Mouse (Mus musculus) liver, embryonic 14.5 days (tissue): ENCODE data around the gene Dnajc5g.

Experiments
- CTCF ChIP-seq: IDR thresholded peaks from 2 replicates; pipeline ENCODE4 v1.5.1; 2016; ENCODE audit warnings: antibody characterized with exemption, low read depth, control low read depth
- EP300 ChIP-seq: IDR thresholded peaks from 2 replicates; pipeline ENCODE4 v1.6.1; 2016; ENCODE audit warnings: antibody characterized with exemption, low read depth

DNA sequence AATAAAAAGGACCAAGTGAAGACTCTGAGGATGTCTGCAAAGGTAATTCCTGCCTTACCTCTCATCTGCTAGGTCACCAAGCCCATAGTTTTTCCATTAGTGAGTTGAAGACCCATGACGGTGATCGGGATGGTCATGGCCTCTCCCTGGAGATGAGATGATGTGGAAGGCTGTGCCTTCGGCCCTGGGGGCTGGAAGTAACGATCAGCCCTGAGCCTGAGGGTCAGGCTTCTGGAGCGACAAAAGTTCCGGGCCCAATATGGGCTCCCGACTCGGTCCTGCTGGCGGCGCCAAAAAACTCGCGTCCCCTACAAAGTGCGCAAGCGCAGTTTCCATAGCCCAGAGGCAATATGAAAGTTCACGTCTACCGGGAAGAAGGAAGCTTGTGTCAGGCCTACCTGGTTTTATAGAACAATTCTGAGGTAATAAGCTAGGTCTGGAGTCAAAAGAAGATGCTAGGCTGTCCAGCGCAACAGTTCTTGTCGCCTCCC, 2.0 kb downstream of the Dnajc5g start, which contains the start of gene Slc30a3:
- TF ChIP-seq CTCF (no peak), EP300 (no peak)
